Mouse (Mus musculus) limb, embryonic 11.5 days (tissue): ENCODE data around the gene Osbpl2. TPM values are rescaled to one million over a fixed set of nuclear protein-coding genes. Genes with fewer than 3 reads are reported as not detected.

Experiments
- ATAC-seq: fragments of 200-750 bp; cut with Nextera tagmentation; 2 replicates; pipeline ENCODE4 v1.8.0; 2017; ENCODE audit warnings: low read depth; ENCODE audit not compliant: insufficient number of reproducible peaks, low FRiP score, low TSS enrichment
- DNase-seq: peaks from one replicate; pipeline ENCODE4 v3.0.0-alpha.2; 2015; ENCODE audit warnings: low spot score
- H3K27ac ChIP-seq: fragments of 300-500 bp; sonication (generic); replicated peaks from 2 replicates; pipeline ENCODE4 v1.5.1; 2014; ENCODE audit warnings: low read depth, mild to moderate bottlenecking, low read length
- H3K27me3 ChIP-seq: fragments of 300-500 bp; sonication (generic); 2 replicates; pipeline ENCODE4 v1.6.1; 2014; ENCODE audit warnings: mild to moderate bottlenecking, low read length, mixed read lengths; ENCODE audit not compliant: control insufficient read depth, insufficient read depth
- H3K36me3 ChIP-seq: fragments of 300-500 bp; sonication (generic); 2 replicates; pipeline ENCODE4 v1.6.1; 2014; ENCODE audit warnings: mild to moderate bottlenecking, low read length, moderate library complexity, mixed read lengths; ENCODE audit not compliant: control insufficient read depth, insufficient read depth
- H3K4me1 ChIP-seq: fragments of 300-500 bp; sonication (generic); 2 replicates; pipeline ENCODE4 v1.6.1; 2014; ENCODE audit warnings: low read length, mixed read lengths; ENCODE audit not compliant: control insufficient read depth, insufficient read depth
- H3K4me2 ChIP-seq: fragments of 300-500 bp; sonication (generic); 2 replicates; pipeline ENCODE4 v1.6.1; 2014; ENCODE audit warnings: low read depth, mild to moderate bottlenecking, moderate library complexity; ENCODE audit not compliant: severe bottlenecking
- H3K4me3 ChIP-seq: fragments of 300-500 bp; sonication (generic); 2 replicates; pipeline ENCODE4 v1.5.1; 2014; ENCODE audit warnings: low read depth, low read length
- H3K9ac ChIP-seq: fragments of 300-500 bp; sonication (generic); 2 replicates; pipeline ENCODE4 v1.6.1; 2014; ENCODE audit warnings: mild to moderate bottlenecking, low read length
- H3K9me3 ChIP-seq: fragments of 300-500 bp; sonication (generic); 2 replicates; pipeline ENCODE4 v1.6.1; 2016; ENCODE audit warnings: low read length; ENCODE audit not compliant: control insufficient read depth
- WGBS: fragments of 180-500 bp; shearing (Covaris S2); extraction: QIAGEN DNeasy Blood & Tissue Kit; methylation state at CpG from one replicate; pipeline ENCODE4 v1.1.7; 2014; 5-methylcytosine and 5-hydroxymethylcytosine counted together
- polyA plus RNA-seq: library from polyadenylated mRNA; unstranded; fragments of >200 nt; fragmentation: Nextera tagmentation; extraction: Ambion mirVana; gene quantifications from 2 replicates; pipeline ENCODE4 v1.2.1, GENCODE M21; 2014

Gene Osbpl2
- polyA plus RNA-seq, 1 experiment from 2014 or later = 30.5 TPM

- no peaks in the 10 kb centered on the region for H3K4me1 ChIP-seq
- H3K9me3 ChIP-seq = no peaks in the 10 kb centered on the region
- ATAC-seq (no peak), DNase-seq (no peak)
- H3K27me3 ChIP-seq = no peaks in the 10 kb centered on the region
- no peak overlapping the region for H3K4me3 ChIP-seq
- H3K36me3 ChIP-seq = no peaks in the 10 kb centered on the region
- H3K4me2 ChIP-seq = no peak overlapping the region
- H3K27ac ChIP-seq = no peak overlapping the region
- H3K9ac ChIP-seq = no peak overlapping the region
- WGBS = 93% methylated on average over 14 of the region's 14 CpGs
These were observed 66.6 kb downstream of the Osbpl2 start for GRCm38 (mm10) chr2:180185686-180186085.

- DNase-seq (no peak), ATAC-seq (no peak)
- no peaks in the 10 kb centered on the region for H3K9me3 ChIP-seq
- no peaks in the 10 kb centered on the region for H3K36me3 ChIP-seq
- H3K4me3 ChIP-seq = no peak overlapping the region
- no peak overlapping the region for H3K27ac ChIP-seq
- H3K4me1 ChIP-seq = no peaks in the 10 kb centered on the region
- 92% methylated on average over 11 of the region's 11 CpGs for WGBS
- no peaks in the 10 kb centered on the region for H3K27me3 ChIP-seq
- H3K4me2 ChIP-seq = no peak overlapping the region
- no peak overlapping the region; the same call in 1 of the 2 replicates for H3K9ac ChIP-seq
These were observed 68.3 kb downstream of the Osbpl2 start for GRCm38 (mm10) chr2:180187362-180187761.

- Histone ChIP-seq H3K9ac (no peak overlapping the region), H3K4me1 (no peaks in the 10 kb centered on the region), H3K27me3 (no peaks in the 10 kb centered on the region), H3K4me2 (no peak overlapping the region), H3K4me3 (no peak overlapping the region), H3K27ac (no peak overlapping the region), H3K36me3 (no peaks in the 10 kb centered on the region), H3K9me3 (no peaks in the 10 kb centered on the region)
- 76% methylated on average over 12 of the region's 12 CpGs for WGBS
- no peak for DNase-seq
- ATAC-seq = no peak
These were observed 77.7 kb downstream of the Osbpl2 start for GRCm38 (mm10) chr2:180196610-180197322.

GRCm38 (mm10) chr2:180197323-180198037 is 78.4 kb downstream of the Osbpl2 start:
- H3K36me3 ChIP-seq = no peaks in the 10 kb centered on the region
- H3K9me3 ChIP-seq = no peaks in the 10 kb centered on the region
- H3K27me3 ChIP-seq = no peaks in the 10 kb centered on the region
- ATAC-seq (no peak), DNase-seq (no peak)
- WGBS = 85% methylated on average over 10 of the region's 10 CpGs
- H3K4me3 ChIP-seq = no peak overlapping the region
- H3K4me2 ChIP-seq = no peak overlapping the region
- no peak overlapping the region for H3K27ac ChIP-seq
- H3K4me1 ChIP-seq = no peaks in the 10 kb centered on the region
- H3K9ac ChIP-seq = no peak overlapping the region

GRCm38 (mm10) chr2:180198782-180199181 is 79.7 kb downstream of the Osbpl2 start:
- Histone ChIP-seq H3K27me3 (no peaks in the 10 kb centered on the region), H3K4me2 (no peak overlapping the region), H3K4me3 (no peak overlapping the region), H3K9ac (no peak overlapping the region), H3K36me3 (no peaks in the 10 kb centered on the region), H3K4me1 (no peaks in the 10 kb centered on the region), H3K27ac (no peak overlapping the region), H3K9me3 (no peaks in the 10 kb centered on the region)
- ATAC-seq = no peak
- DNase-seq = no peak
- WGBS = 92% methylated on average over 10 of the region's 10 CpGs

- no peak overlapping the region for H3K4me3 ChIP-seq
- no peaks in the 10 kb centered on the region for H3K27me3 ChIP-seq
- no peak for DNase-seq
- H3K9me3 ChIP-seq = no peaks in the 10 kb centered on the region
- WGBS = 85% methylated on average over 11 of the region's 11 CpGs
- ATAC-seq = no peak
- no peak overlapping the region for H3K9ac ChIP-seq
- no peaks in the 10 kb centered on the region for H3K4me1 ChIP-seq
- H3K36me3 ChIP-seq = no peaks in the 10 kb centered on the region; the same call in 1 of the 2 replicates
- no peak overlapping the region for H3K27ac ChIP-seq
- H3K4me2 ChIP-seq = no peak overlapping the region
These were observed 81.6 kb downstream of the Osbpl2 start for GRCm38 (mm10) chr2:180200681-180201080.

GRCm38 (mm10) chr2:180201303-180201702 is 82.2 kb downstream of the Osbpl2 start:
- WGBS = 67% methylated on average over 9 of the region's 9 CpGs
- Histone ChIP-seq H3K9me3 (no peaks in the 10 kb centered on the region), H3K9ac (no peak overlapping the region), H3K27me3 (no peaks in the 10 kb centered on the region), H3K36me3 (no peaks in the 10 kb centered on the region; the same call in 1 of the 2 replicates), H3K4me1 (no peaks in the 10 kb centered on the region), H3K27ac (no peak overlapping the region), H3K4me2 (no peak overlapping the region), H3K4me3 (no peak overlapping the region)
- DNase-seq (no peak), ATAC-seq (no peak)

GRCm38 (mm10) chr2:180202263-180202662 is 83.2 kb downstream of the Osbpl2 start:
- H3K4me3 ChIP-seq = no peak overlapping the region
- H3K4me2 ChIP-seq = no peak overlapping the region
- H3K4me1 ChIP-seq = no peaks in the 10 kb centered on the region
- ATAC-seq (no peak), DNase-seq (no peak)
- H3K9ac ChIP-seq = no peak overlapping the region
- H3K36me3 ChIP-seq = no peaks in the 10 kb centered on the region; the same call in 1 of the 2 replicates
- WGBS = 92% methylated on average over 14 of the region's 14 CpGs
- no peak overlapping the region for H3K27ac ChIP-seq
- H3K9me3 ChIP-seq = no peaks in the 10 kb centered on the region
- no peaks in the 10 kb centered on the region for H3K27me3 ChIP-seq
